Mouse (Mus musculus): ENCODE data around the gene S1pr1. TPM values are rescaled to one million over a fixed set of nuclear protein-coding genes. Genes with fewer than 3 reads are reported as not detected.
A peak's percentile ranks its signal among the peaks of the same experiment; 100 is the strongest.

Gene S1pr1
- total RNA-seq, 4 experiments from 2014 or later, result 86.8 to 114 (median 95.9) TPM

GRCm38 (mm10) chr3:115712808-115713200 lies 2.1 kb downstream of the S1pr1 start:
- DNase-seq (ENCODE audit: low spot score in 2 of 2), result peak; percentile 63 to 74

GRCm38 (mm10) chr3:115711924-115712807 lies 2.7 kb downstream of the S1pr1 start:
- DNase-seq (ENCODE audit: low spot score in 2 of 2), result no peak

GRCm38 (mm10) chr3:115711393-115711792 lies 3.5 kb downstream of the S1pr1 start:
- DNase-seq (ENCODE audit: low spot score in 2 of 2), result no peak

- DNase-seq (ENCODE audit: low spot score in 2 of 2), result no peak
These were observed 4.8 kb downstream of the S1pr1 start for GRCm38 (mm10) chr3:115710051-115710450.

GRCm38 (mm10) chr3:115709118-115709574 lies 5.7 kb downstream of the S1pr1 start:
- no peak for DNase-seq (ENCODE audit: low spot score in 2 of 2)

- no peak for DNase-seq (ENCODE audit: low spot score in 2 of 2)
These were observed 8.1 kb downstream of the S1pr1 start for GRCm38 (mm10) chr3:115706736-115707135.

- no peak for DNase-seq (ENCODE audit: low spot score in 2 of 2)
These were observed 10.5 kb downstream of the S1pr1 start for GRCm38 (mm10) chr3:115704254-115704908.

GRCm38 (mm10) chr3:115703720-115704119 lies 11.2 kb downstream of the S1pr1 start:
- no peak for DNase-seq (ENCODE audit: low spot score in 2 of 2)

GRCm38 (mm10) chr3:115702089-115702488 lies 12.8 kb downstream of the S1pr1 start:
- DNase-seq (ENCODE audit: low spot score in 2 of 2), result no peak

GRCm38 (mm10) chr3:115695194-115695891 lies 19.5 kb downstream of the S1pr1 start:
- DNase-seq (ENCODE audit: low spot score in 2 of 2), result no peak

GRCm38 (mm10) chr3:115694168-115694567 lies 20.7 kb downstream of the S1pr1 start:
- DNase-seq (ENCODE audit: low spot score in 2 of 2), result no peak

- no peak for DNase-seq (ENCODE audit: low spot score in 2 of 2)
These were observed 21.5 kb downstream of the S1pr1 start for GRCm38 (mm10) chr3:115693390-115693789.

GRCm38 (mm10) chr3:115692857-115693256 lies 22.0 kb downstream of the S1pr1 start:
- no peak for DNase-seq (ENCODE audit: low spot score in 2 of 2)

GRCm38 (mm10) chr3:115692384-115692783 lies 22.5 kb downstream of the S1pr1 start:
- DNase-seq (ENCODE audit: low spot score in 2 of 2), result no peak

GRCm38 (mm10) chr3:115689920-115690319 lies 25.0 kb downstream of the S1pr1 start:
- DNase-seq (ENCODE audit: low spot score in 2 of 2), result no peak

- no peak for DNase-seq (ENCODE audit: low spot score in 2 of 2)
These were observed 25.5 kb downstream of the S1pr1 start for GRCm38 (mm10) chr3:115689352-115689751.

- DNase-seq (ENCODE audit: low spot score in 2 of 2), result no peak
These were observed 27.1 kb downstream of the S1pr1 start for GRCm38 (mm10) chr3:115687821-115688220.

GRCm38 (mm10) chr3:115682328-115683088 lies 32.4 kb downstream of the S1pr1 start:
- DNase-seq (ENCODE audit: low spot score in 2 of 2), result no peak

- DNase-seq (ENCODE audit: low spot score in 2 of 2), result no peak
These were observed 33.7 kb downstream of the S1pr1 start for GRCm38 (mm10) chr3:115681184-115681583.

GRCm38 (mm10) chr3:115679022-115679421 lies 35.9 kb downstream of the S1pr1 start:
- DNase-seq (ENCODE audit: low spot score in 2 of 2), result no peak

Data from layer of hippocampus, adult 8-10 months (tissue).